Mouse (Mus musculus) cerebellum, adult 2 months (tissue): Measurements from ENCODE around the gene Nedd8.

ENCODE experiments used
- CTCF ChIP-seq: fragments of 200-500 bp; IDR thresholded peaks from 2 replicates; pipeline ENCODE4 v1.5.1; 2011; ENCODE audit warnings: low read depth, mild to moderate bottlenecking, control low read depth, low read length, moderate library complexity, borderline replicate concordance; ENCODE audit not compliant: insufficient read depth
- POLR2A ChIP-seq: fragments of 200-500 bp; IDR thresholded peaks from 2 replicates; pipeline ENCODE4 v1.6.1; 2011; ENCODE audit warnings: low read length, control low read depth, borderline replicate concordance; ENCODE audit not compliant: insufficient read depth

- no peak for TF ChIP-seq CTCF
- no peak for TF ChIP-seq POLR2A
Observed at GRCm38 (mm10) chr14:55642679-55643059, 29.3 kb downstream of the Nedd8 start.
